Mouse (Mus musculus) embryonic facial prominence, embryonic 14.5 days (tissue): ENCODE measurements at regions not wholly inside any gene's neighbourhood (a gene's known extent, or its start where the extent isn't known, plus 50 kb on each side); places are given as distances from the start of the nearest gene placed in this dataset.

ENCODE experiments used
- ATAC-seq: fragments of 200-750 bp; cut with Nextera tagmentation; 2 replicates; pipeline ENCODE4 v1.8.0; 2017; ENCODE audit warnings: low read depth, moderate number of reproducible peaks, moderate TSS enrichment
- DNase-seq: peaks from one replicate; pipeline ENCODE4 v3.0.0-alpha.2; 2015; ENCODE audit warnings: low spot score
- H3K27ac ChIP-seq: fragments of 300-500 bp; sonication (generic); replicated peaks from 2 replicates; pipeline ENCODE4 v1.5.1; 2014; ENCODE audit warnings: low read depth, mild to moderate bottlenecking, low read length, moderate library complexity
- H3K27me3 ChIP-seq: fragments of 300-500 bp; sonication (generic); replicated peaks from 2 replicates; pipeline ENCODE4 v1.6.1; 2014; ENCODE audit warnings: low read length; ENCODE audit not compliant: control insufficient read depth, insufficient read depth
- H3K36me3 ChIP-seq: fragments of 300-500 bp; sonication (generic); 2 replicates; pipeline ENCODE4 v1.6.1; 2014; ENCODE audit warnings: low read length, mixed read lengths; ENCODE audit not compliant: control insufficient read depth, insufficient read depth
- H3K4me1 ChIP-seq: fragments of 300-500 bp; sonication (generic); 2 replicates; pipeline ENCODE4 v1.6.1; 2014; ENCODE audit warnings: antibody characterized with exemption, low read length; ENCODE audit not compliant: control insufficient read depth, insufficient read depth
- H3K4me2 ChIP-seq: fragments of 300-500 bp; sonication (generic); 2 replicates; pipeline ENCODE4 v1.6.1; 2014; ENCODE audit warnings: low read depth, mild to moderate bottlenecking, low read length, moderate library complexity, mixed read lengths
- H3K4me3 ChIP-seq: fragments of 300-500 bp; sonication (generic); 2 replicates; pipeline ENCODE4 v1.5.1; 2014; ENCODE audit warnings: low read depth, mild to moderate bottlenecking, low read length
- H3K9ac ChIP-seq: fragments of 300-500 bp; sonication (generic); 2 replicates; pipeline ENCODE4 v1.6.1; 2014; ENCODE audit warnings: low read depth, mild to moderate bottlenecking, low read length, moderate library complexity, mixed read lengths
- H3K9me3 ChIP-seq: fragments of 300-500 bp; sonication (generic); 2 replicates; pipeline ENCODE4 v1.6.1; 2016; ENCODE audit warnings: low read length; ENCODE audit not compliant: control insufficient read depth
- WGBS: fragments of 180-500 bp; shearing (Covaris S2); extraction: QIAGEN DNeasy Blood & Tissue Kit; methylation state at CpG from one replicate; pipeline ENCODE4 v1.1.7; 2014; 5-methylcytosine and 5-hydroxymethylcytosine counted together

GRCm38 (mm10) chr10:54161091-54161742 lies 84.8 kb upstream of the Man1a start:
- 81% methylated on average over 11 of the region's 11 CpGs for WGBS
- no peak overlapping the region for H3K4me2 ChIP-seq
- no peak for DNase-seq
- no peak overlapping the region for H3K4me3 ChIP-seq
- no peaks in the 10 kb centered on the region for H3K36me3 ChIP-seq
- H3K9me3 ChIP-seq = no peaks in the 10 kb centered on the region
- H3K27me3 ChIP-seq = no peaks in the 10 kb centered on the region
- H3K9ac ChIP-seq = no peak overlapping the region
- H3K27ac ChIP-seq = no peak overlapping the region
- H3K4me1 ChIP-seq = no peaks in the 10 kb centered on the region
- ATAC-seq = no peak

DNA sequence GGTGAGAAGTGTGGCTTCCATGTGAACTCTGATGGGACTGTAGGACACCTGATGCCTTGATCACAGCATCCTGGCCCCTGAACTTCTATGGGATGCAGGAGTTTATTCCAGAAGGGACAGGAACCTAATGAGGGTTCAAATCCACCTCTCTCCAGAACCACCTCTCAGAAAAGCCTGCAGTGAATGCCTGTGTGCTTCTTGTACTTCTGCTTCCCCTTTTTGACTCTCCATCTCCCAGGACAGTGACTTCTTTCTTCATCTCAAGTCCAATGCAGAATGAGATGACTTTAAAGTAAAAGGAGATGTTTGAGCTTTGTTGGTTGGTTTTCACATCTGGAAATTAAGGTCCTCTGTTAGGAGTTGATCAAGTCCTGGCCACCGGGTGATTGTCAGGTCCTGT lies 77.5 kb upstream of the Man1a start:
- Histone ChIP-seq H3K9ac (no peak overlapping the region), H3K27ac (no peak overlapping the region), H3K9me3 (no peaks in the 10 kb centered on the region), H3K4me1 (no peaks in the 10 kb centered on the region), H3K27me3 (no peaks in the 10 kb centered on the region), H3K4me2 (no peak overlapping the region), H3K36me3 (no peaks in the 10 kb centered on the region), H3K4me3 (no peak overlapping the region)
- 83% methylated on average over 1 of the region's 1 CpGs for WGBS
- no peak for DNase-seq
- ATAC-seq = no peak

DNA sequence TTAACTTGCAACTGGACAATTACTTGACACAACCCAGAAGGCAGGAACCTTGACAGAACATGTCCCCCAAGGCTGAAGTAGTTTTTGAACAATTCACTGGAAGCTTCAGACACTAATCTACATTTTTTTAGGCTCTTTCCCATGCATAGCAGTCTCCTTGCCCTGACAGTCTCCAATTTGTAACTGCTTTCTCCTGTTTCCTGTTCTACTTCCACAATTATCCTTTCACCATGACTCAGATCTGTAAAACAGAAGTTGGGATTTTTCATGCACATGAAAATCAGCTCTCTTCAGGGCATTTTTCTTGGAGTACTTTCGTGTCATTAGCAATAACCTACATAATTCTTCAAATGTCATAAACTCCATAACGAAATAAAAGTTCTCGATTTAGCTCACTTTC lies 56.2 kb upstream of the Man1a start:
- Histone ChIP-seq H3K4me2 (no peak overlapping the region), H3K4me3 (no peak overlapping the region), H3K27ac (no peak overlapping the region), H3K9me3 (no peaks in the 10 kb centered on the region), H3K4me1 (no peaks in the 10 kb centered on the region), H3K36me3 (no peaks in the 10 kb centered on the region), H3K27me3 (no peaks in the 10 kb centered on the region), H3K9ac (no peak overlapping the region)
- ATAC-seq (no peak), DNase-seq (no peak)
- WGBS = 67% methylated on average over 3 of the region's 3 CpGs
